In genomic region chr2:25171769-25172153, GRCm38 (mm10) we compare ENCODE assay signal across 24 mouse cellular contexts. TPM values are rescaled to one million over a fixed set of nuclear protein-coding genes. Genes with fewer than 3 reads are reported as not detected.
DNase-seq lines count a peak whose midpoint lies in the region; ATAC-seq and TF ChIP-seq lines count a peak whose summit lies in the region.
"Had no signal": no experiment of that assay in that cellular context is flagged by ENCODE, and none has a peak within 500 bp of the region (broad histone marks: within the 10 kb centered on the region; RNA-seq: fewer than 3 reads in every experiment).

No protein-coding gene starts in this region.

- peaks cover 91% of the 10 kb centered on the region for H3K4me1 ChIP-seq in forebrain, embryonic 10.5 days
- H3K4me1 ChIP-seq in forebrain, embryonic 15.5 days, result peaks cover 44% of the 10 kb centered on the region
- H3K4me1 ChIP-seq in hindbrain, postnatal 0 days (ENCODE audit: insufficient read depth, low read length), result peaks cover 12% of the 10 kb centered on the region
- peaks cover 36% of the 10 kb centered on the region for H3K4me1 ChIP-seq in hindbrain, embryonic 11.5 days (replicated peaks; ENCODE audit: control insufficient read depth, insufficient read depth, low read length)
- H3K4me1 ChIP-seq in embryonic facial prominence, embryonic 10.5 days, result peaks cover 81% of the 10 kb centered on the region

- no peak for ATAC-seq in forebrain, embryonic 15.5 days (replicated peaks)
- ATAC-seq in hindbrain, postnatal 0 days, result 0 out of 2 replicates have a peak, but pooled peaks have one; percentile 8
- ATAC-seq in hindbrain, embryonic 11.5 days (ENCODE audit: low FRiP score), result no peak
- ATAC-seq: liver, postnatal 0 days had no signal

- H3K27me3 ChIP-seq in forebrain, embryonic 10.5 days (ENCODE audit: poor library complexity, severe bottlenecking), result peaks cover 11% of the 10 kb centered on the region
- H3K27me3 ChIP-seq in forebrain, embryonic 15.5 days, result no peaks in the 10 kb centered on the region
- H3K27me3 ChIP-seq in hindbrain, postnatal 0 days (ENCODE audit: insufficient read depth, low read length), result no peaks in the 10 kb centered on the region
- no peaks in the 10 kb centered on the region; the same call in 1 of the 2 replicates for H3K27me3 ChIP-seq in hindbrain, embryonic 11.5 days (ENCODE audit: control insufficient read depth, insufficient read depth, low read length)
- peaks cover 13% of the 10 kb centered on the region for H3K27me3 ChIP-seq in embryonic facial prominence, embryonic 10.5 days (replicated peaks; ENCODE audit: low read depth, poor library complexity, severe bottlenecking)
- H3K27me3 ChIP-seq: neural tube, embryonic 12.5 days had no signal

- no peaks in the 10 kb centered on the region for H3K9me3 ChIP-seq in forebrain, embryonic 10.5 days
- no peaks in the 10 kb centered on the region for H3K9me3 ChIP-seq in forebrain, embryonic 15.5 days
- no peaks in the 10 kb centered on the region for H3K9me3 ChIP-seq in hindbrain, postnatal 0 days (ENCODE audit: low read length)
- no peaks in the 10 kb centered on the region for H3K9me3 ChIP-seq in hindbrain, embryonic 11.5 days (ENCODE audit: control insufficient read depth, low read length)
- H3K9me3 ChIP-seq in embryonic facial prominence, embryonic 10.5 days, result no peaks in the 10 kb centered on the region
- H3K9me3 ChIP-seq: G1E; heart, embryonic 12.5 days; neural tube, embryonic 12.5 days had no signal

- WGBS in forebrain, embryonic 10.5 days, result 85% methylated on average over 1 of the region's 1 CpGs
- 52% methylated on average over 1 of the region's 1 CpGs for WGBS in forebrain, embryonic 15.5 days
- 29% methylated on average over 1 of the region's 1 CpGs for WGBS in hindbrain, postnatal 0 days
- WGBS in hindbrain, embryonic 11.5 days, result 54% methylated on average over 1 of the region's 1 CpGs
- WGBS in embryonic facial prominence, embryonic 10.5 days, result 67% methylated on average over 1 of the region's 1 CpGs

- no peak overlapping the region for H3K4me2 ChIP-seq in forebrain, embryonic 15.5 days (replicated peaks)
- H3K4me2 ChIP-seq in hindbrain, postnatal 0 days (ENCODE audit: low read depth, low read length), result no peak overlapping the region
- H3K4me2 ChIP-seq in hindbrain, embryonic 11.5 days (replicated peaks; ENCODE audit: low read depth, low read length), result no peak overlapping the region
- H3K4me2 ChIP-seq: heart, embryonic 12.5 days; hindbrain, embryonic 14.5 days; neural tube, embryonic 12.5 days had no signal

- no peak overlapping the region for H3K9ac ChIP-seq in forebrain, embryonic 15.5 days (replicated peaks)
- no peak overlapping the region for H3K9ac ChIP-seq in hindbrain, postnatal 0 days (replicated peaks; ENCODE audit: low read length)
- H3K9ac ChIP-seq in hindbrain, embryonic 11.5 days (ENCODE audit: low read depth, low read length), result no peak overlapping the region
- H3K9ac ChIP-seq: heart, embryonic 12.5 days; hindbrain, embryonic 14.5 days; liver, postnatal 0 days; neural tube, embryonic 12.5 days had no signal

- no peak for TF ChIP-seq CTCF in hindbrain, postnatal 0 days (IDR thresholded peaks at IDR 0.05; ENCODE audit: low read depth)

- peak overlapping the region; percentile 97 for H3K27ac ChIP-seq in forebrain, embryonic 10.5 days
- no peak overlapping the region for H3K27ac ChIP-seq in forebrain, embryonic 15.5 days (replicated peaks)
- no peak overlapping the region for H3K27ac ChIP-seq in hindbrain, postnatal 0 days
- no peak overlapping the region for H3K27ac ChIP-seq in hindbrain, embryonic 11.5 days (ENCODE audit: low read depth, low read length)
- no peak overlapping the region for H3K27ac ChIP-seq in embryonic facial prominence, embryonic 10.5 days (replicated peaks)
- H3K27ac ChIP-seq: hindbrain, embryonic 14.5 days; kidney, postnatal 0 days; left cerebral cortex, adult 2 months; neural tube, embryonic 12.5 days had no signal

- H3K36me3 ChIP-seq in forebrain, embryonic 10.5 days (replicated peaks), result no peaks in the 10 kb centered on the region
- no peaks in the 10 kb centered on the region for H3K36me3 ChIP-seq in forebrain, embryonic 15.5 days
- no peaks in the 10 kb centered on the region for H3K36me3 ChIP-seq in hindbrain, postnatal 0 days (ENCODE audit: insufficient read depth, low read length)
- no peaks in the 10 kb centered on the region for H3K36me3 ChIP-seq in hindbrain, embryonic 11.5 days (ENCODE audit: control insufficient read depth, insufficient read depth, low read length)
- no peaks in the 10 kb centered on the region for H3K36me3 ChIP-seq in embryonic facial prominence, embryonic 10.5 days (replicated peaks)
- H3K36me3 ChIP-seq: G1E; heart, embryonic 12.5 days; neural tube, embryonic 12.5 days had no signal

- DNase-seq in forebrain, embryonic 10.5 days (ENCODE audit: extremely low spot score, low spot score), result no peak
- DNase-seq in hindbrain, postnatal 0 days (ENCODE audit: low spot score), result no peak
- DNase-seq in hindbrain, embryonic 11.5 days (ENCODE audit: low spot score), result no peak
- DNase-seq in retina, postnatal 1 day, result peak; percentile 44
- no peak for DNase-seq in retina, embryonic 14.5 days (ENCODE audit: low spot score)
- DNase-seq in embryonic facial prominence, embryonic 10.5 days (ENCODE audit: low spot score), result no peak
- DNase-seq: cerebellum, adult 8-10 months; heart, postnatal 14 days; kidney, adult 11 months; left cerebral cortex, postnatal 4 days; liver, postnatal 0 days; lung, postnatal 10 days; thymus, postnatal 36 days had no signal

- H3K4me3 ChIP-seq in forebrain, embryonic 10.5 days, result no peak overlapping the region
- no peak overlapping the region for H3K4me3 ChIP-seq in forebrain, embryonic 15.5 days
- no peak overlapping the region for H3K4me3 ChIP-seq in hindbrain, postnatal 0 days (ENCODE audit: low read length)
- H3K4me3 ChIP-seq in hindbrain, embryonic 11.5 days (ENCODE audit: low read depth, low read length), result no peak overlapping the region
- no peak overlapping the region for H3K4me3 ChIP-seq in embryonic facial prominence, embryonic 10.5 days
- H3K4me3 ChIP-seq: heart, embryonic 12.5 days; left cerebral cortex, adult 2 months; neural tube, embryonic 12.5 days had no signal

RNA-seq across cellular contexts. Expression of gene Nrarp, which starts 8.8 kb away (rescaled TPM):
- polyA plus RNA-seq in forebrain, embryonic 10.5 days (2016; fragmentation: Nextera tagmentation; extraction: Ambion mirVana), result 37.4 and 40.7 TPM in 2 replicates
- polyA plus RNA-seq in forebrain, embryonic 15.5 days (2015; fragmentation: Nextera tagmentation; extraction: Ambion mirVana), result 25.2 and 27.5 TPM in 2 replicates
- total RNA-seq in hindbrain, postnatal 0 days (2014; rRNA removed), result 50.8 and 58.0 TPM in 2 replicates
- 14.2 and 14.7 TPM in 2 replicates for polyA plus RNA-seq in hindbrain, postnatal 0 days (2015; fragmentation: Nextera tagmentation; extraction: Ambion mirVana)
- polyA plus RNA-seq in hindbrain, embryonic 11.5 days (2014; fragmentation: Nextera tagmentation; extraction: Ambion mirVana), result 44.6 and 60.5 TPM in 2 replicates
- 19.8 and 26.6 TPM in 2 replicates for polyA plus RNA-seq in embryonic facial prominence, embryonic 10.5 days (2016; fragmentation: Nextera tagmentation; extraction: Ambion mirVana)
- polyA plus RNA-seq: G1E had no signal

RNA-seq across cellular contexts. Expression of gene Tor4a, which starts 24.9 kb away (rescaled TPM):
- polyA plus RNA-seq in forebrain, embryonic 10.5 days (2016; fragmentation: Nextera tagmentation; extraction: Ambion mirVana), result 1.3 and 1.5 TPM in 2 replicates
- 1.3 and 1.6 TPM in 2 replicates for polyA plus RNA-seq in forebrain, embryonic 15.5 days (2015; fragmentation: Nextera tagmentation; extraction: Ambion mirVana)
- total RNA-seq in hindbrain, postnatal 0 days (2014; rRNA removed), result 4.0 and 4.7 TPM in 2 replicates
- polyA plus RNA-seq in hindbrain, postnatal 0 days (2015; fragmentation: Nextera tagmentation; extraction: Ambion mirVana), result 1.2 and 1.9 TPM in 2 replicates
- polyA plus RNA-seq in hindbrain, embryonic 11.5 days (2014; fragmentation: Nextera tagmentation; extraction: Ambion mirVana), result 0.94 and 2.4 TPM in 2 replicates
- 2.2 and 2.4 TPM in 2 replicates for polyA plus RNA-seq in embryonic facial prominence, embryonic 10.5 days (2016; fragmentation: Nextera tagmentation; extraction: Ambion mirVana)

RNA-seq across cellular contexts. Expression of gene Nelfb, which starts 39.5 kb away (rescaled TPM):
- 128 and 130 TPM in 2 replicates for polyA plus RNA-seq in forebrain, embryonic 10.5 days (2016; fragmentation: Nextera tagmentation; extraction: Ambion mirVana)
- 96.7 and 102 TPM in 2 replicates for polyA plus RNA-seq in forebrain, embryonic 15.5 days (2015; fragmentation: Nextera tagmentation; extraction: Ambion mirVana)
- 90.3 and 117 TPM in 2 replicates for total RNA-seq in hindbrain, postnatal 0 days (2014; rRNA removed)
- polyA plus RNA-seq in hindbrain, postnatal 0 days (2015; fragmentation: Nextera tagmentation; extraction: Ambion mirVana), result 82.0 and 82.8 TPM in 2 replicates
- 89.6 and 93.7 TPM in 2 replicates for polyA plus RNA-seq in hindbrain, embryonic 11.5 days (2014; fragmentation: Nextera tagmentation; extraction: Ambion mirVana)
- 124 and 125 TPM in 2 replicates for polyA plus RNA-seq in embryonic facial prominence, embryonic 10.5 days (2016; fragmentation: Nextera tagmentation; extraction: Ambion mirVana)

RNA-seq across cellular contexts. Expression of gene Stpg3, which starts 42.7 kb away (rescaled TPM):
- polyA plus RNA-seq in forebrain, embryonic 10.5 days (2016; fragmentation: Nextera tagmentation; extraction: Ambion mirVana), result not detected in 2 replicates
- polyA plus RNA-seq in forebrain, embryonic 15.5 days (2015; fragmentation: Nextera tagmentation; extraction: Ambion mirVana), result not detected in 2 replicates
- total RNA-seq in hindbrain, postnatal 0 days (2014; rRNA removed), result not detected in 2 replicates
- polyA plus RNA-seq in hindbrain, postnatal 0 days (2015; fragmentation: Nextera tagmentation; extraction: Ambion mirVana), result not detected in 2 replicates
- not detected in 2 replicates for polyA plus RNA-seq in hindbrain, embryonic 11.5 days (2014; fragmentation: Nextera tagmentation; extraction: Ambion mirVana)
- not detected in 2 replicates for polyA plus RNA-seq in embryonic facial prominence, embryonic 10.5 days (2016; fragmentation: Nextera tagmentation; extraction: Ambion mirVana)
- total RNA-seq: adrenal gland, postnatal 4 days; G1E; heart, postnatal 14 days; left cerebral cortex, adult 2 months; left cerebral cortex, postnatal 4 days; liver, adult 2 months had no signal
- polyA plus RNA-seq: embryonic facial prominence, embryonic 14.5 days; G1E; heart, embryonic 12.5 days; hindbrain, embryonic 14.5 days; liver, adult 2 months; liver, postnatal 0 days; neural tube, embryonic 12.5 days had no signal

RNA-seq across cellular contexts. Expression of gene Fam166a, which starts 46.8 kb away (rescaled TPM):
- 0.67 and 0.80 TPM in 2 replicates for polyA plus RNA-seq in forebrain, embryonic 10.5 days (2016; fragmentation: Nextera tagmentation; extraction: Ambion mirVana)
- 1.2 TPM in 1 of 2 replicates, not detected in the other for polyA plus RNA-seq in forebrain, embryonic 15.5 days (2015; fragmentation: Nextera tagmentation; extraction: Ambion mirVana)
- total RNA-seq in hindbrain, postnatal 0 days (2014; rRNA removed), result not detected in 2 replicates
- 0.42 TPM in 1 of 2 replicates, not detected in the other for polyA plus RNA-seq in hindbrain, postnatal 0 days (2015; fragmentation: Nextera tagmentation; extraction: Ambion mirVana)
- polyA plus RNA-seq in hindbrain, embryonic 11.5 days (2014; fragmentation: Nextera tagmentation; extraction: Ambion mirVana), result not detected in 2 replicates
- polyA plus RNA-seq in embryonic facial prominence, embryonic 10.5 days (2016; fragmentation: Nextera tagmentation; extraction: Ambion mirVana), result 0.74 and 1.4 TPM in 2 replicates
- total RNA-seq: G1E; heart, postnatal 14 days; left cerebral cortex, adult 2 months; left cerebral cortex, postnatal 4 days; liver, adult 2 months; megakaryocyte progenitor cell, adult 5-6 weeks had no signal
- polyA plus RNA-seq: embryonic facial prominence, embryonic 14.5 days; G1E; heart, embryonic 12.5 days; hindbrain, embryonic 14.5 days; liver, postnatal 0 days; neural tube, embryonic 12.5 days had no signal
